Mouse (Mus musculus): ENCODE measurements around the gene Drd5.

DNA sequence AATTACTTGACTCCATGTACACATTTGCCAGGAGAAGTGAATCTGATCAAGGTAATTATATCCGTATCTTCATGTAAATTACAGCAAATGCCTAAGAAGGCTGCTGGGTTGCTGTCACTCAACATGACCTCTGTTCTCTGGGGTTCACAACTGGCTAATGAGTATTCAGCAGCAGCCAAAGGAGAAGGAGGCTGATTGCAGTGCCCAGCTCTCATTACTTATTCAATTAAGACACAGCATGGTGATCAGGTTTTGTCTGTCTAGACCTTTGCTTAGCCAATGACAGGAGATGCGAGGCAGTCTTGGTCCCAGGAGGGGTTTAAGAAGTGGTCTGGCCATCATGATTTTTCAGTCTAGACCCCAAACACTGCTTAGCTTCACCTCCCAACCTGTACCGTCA is 23.9 kb downstream of the Drd5 start:
- no peak for TF ChIP-seq CTCF (conservative IDR thresholded peaks at IDR 0.05; ENCODE audit: insufficient read depth, insufficient read length, low read depth, low read length)
- no peak for TF ChIP-seq POLR2A (IDR thresholded peaks at IDR 0.05; ENCODE audit: low read depth, low read length)
